Mouse (Mus musculus) neural tube, embryonic 11.5 days (tissue): ENCODE results near the gene Prg4. TPM values are rescaled to one million over a fixed set of nuclear protein-coding genes. Genes with fewer than 3 reads are reported as not detected.

Experiments
- polyA plus RNA-seq: library from polyadenylated mRNA; unstranded; fragments of >200 nt; fragmentation: Nextera tagmentation; extraction: Ambion mirVana; gene quantifications from 2 replicates; pipeline ENCODE4 v1.2.1, GENCODE M21; 2014

The Prg4 gene
- polyA plus RNA-seq, 1 experiment from 2014 or later: 0.31 TPM

Other genes with a start within 250 kb of the Prg4 start
- gene Pdc, start 146.7 kb downstream of the Prg4 start, polyA plus RNA-seq: not detected in 2 replicates
- 135 and 143 TPM in 2 replicates for gene Tpr, start 73.3 kb downstream of the Prg4 start, polyA plus RNA-seq
- gene Odr4, start 73.1 kb downstream of the Prg4 start, polyA plus RNA-seq: 32.2 and 39.4 TPM in 2 replicates